Mouse (Mus musculus) myocyte (in vitro differentiated cells): ENCODE results near the gene Tlr2.

Experiments
- MAX ChIP-seq: IDR thresholded peaks from one replicate; pipeline ENCODE4 v1.6.1; 2011; ENCODE audit warnings: low read depth, mild to moderate bottlenecking, control low read depth
- MYOG ChIP-seq, 3 experiments: IDR thresholded peaks; one replicate each; pipeline ENCODE4 v1.6.1; 2011; ENCODE audit warnings: control low read depth in 2 of 3, low read depth in 2 of 3, mild to moderate bottlenecking in 2 of 3; ENCODE audit not compliant: insufficient read length in 2 of 3, control insufficient read depth in 1 of 3, insufficient read depth in 1 of 3
- POLR2A ChIP-seq: IDR thresholded peaks from one replicate; pipeline ENCODE4 v1.6.1; 2011; ENCODE audit warnings: low read depth, mild to moderate bottlenecking, control low read depth, moderate library complexity; ENCODE audit not compliant: insufficient read length
- REST ChIP-seq: IDR thresholded peaks from one replicate; pipeline ENCODE4 v1.6.1; 2011; ENCODE audit warnings: mild to moderate bottlenecking, control low read depth, moderate library complexity; ENCODE audit not compliant: insufficient read depth, insufficient read length
- USF1 ChIP-seq: IDR thresholded peaks from one replicate; pipeline ENCODE4 v1.6.1; 2011; ENCODE audit warnings: low read depth, mild to moderate bottlenecking, control low read depth, moderate library complexity

DNA sequence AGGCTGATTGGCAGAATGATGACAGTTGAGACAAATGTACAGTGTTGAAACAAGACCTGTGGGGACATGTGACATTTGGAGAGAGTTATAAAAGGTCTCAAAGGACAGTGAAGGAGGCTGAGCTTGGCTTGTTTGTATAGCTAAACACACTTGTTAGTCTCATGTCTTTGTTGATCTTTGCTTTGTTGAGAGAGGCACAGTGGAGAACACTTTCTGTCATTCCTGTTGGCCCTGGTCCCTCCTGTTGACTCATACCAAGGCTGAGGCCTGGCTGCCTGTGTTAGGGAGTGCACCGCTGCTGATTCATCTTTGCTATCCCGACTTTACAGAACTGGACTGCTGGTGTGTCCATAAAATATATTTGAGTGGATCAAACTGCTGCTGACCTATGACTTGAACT lies 23.6 kb upstream of the Tlr2 start:
- TF ChIP-seq MYOG (IDR thresholded peaks at IDR 0.05; ENCODE audit: control insufficient read depth in 1 of 3, insufficient read depth in 1 of 3, insufficient read length in 2 of 3, low read depth in 2 of 3) (no peak), POLR2A (no peak), REST (no peak), MAX (no peak), USF1 (no peak)
